Mouse (Mus musculus) heart, embryonic 15.5 days (tissue): Measurements from ENCODE around the gene Tfrc. TPM values are rescaled to one million over a fixed set of nuclear protein-coding genes. Genes with fewer than 3 reads are reported as not detected.
A peak's percentile ranks its signal among the peaks of the same experiment; 100 is the strongest.

Source experiments
- ATAC-seq: fragments of 200-750 bp; cut with Nextera tagmentation; replicated peaks from 2 replicates; pipeline ENCODE4 v1.8.0; 2017; ENCODE audit warnings: low read depth, moderate TSS enrichment; ENCODE audit not compliant: insufficient number of reproducible peaks, insufficient read depth, low FRiP score
- H3K27ac ChIP-seq: fragments of 300-500 bp; sonication (generic); 2 replicates; pipeline ENCODE4 v1.5.1; 2015; ENCODE audit warnings: mild to moderate bottlenecking, inconsistent platforms
- H3K27me3 ChIP-seq: fragments of 300-500 bp; sonication (generic); 2 replicates; pipeline ENCODE4 v1.6.1; 2015; ENCODE audit warnings: inconsistent platforms
- H3K36me3 ChIP-seq: fragments of 300-500 bp; sonication (generic); 2 replicates; pipeline ENCODE4 v1.6.1; 2015; ENCODE audit warnings: mild to moderate bottlenecking, inconsistent platforms
- H3K4me1 ChIP-seq: fragments of 300-500 bp; sonication (generic); replicated peaks from 2 replicates; pipeline ENCODE4 v1.6.1; 2015; ENCODE audit warnings: inconsistent platforms
- H3K4me2 ChIP-seq: fragments of 300-500 bp; sonication (generic); 2 replicates; pipeline ENCODE4 v1.6.1; 2015; ENCODE audit warnings: inconsistent platforms, mild to moderate bottlenecking, moderate library complexity
- H3K4me3 ChIP-seq: fragments of 300-500 bp; sonication (generic); 2 replicates; pipeline ENCODE4 v1.5.1; 2015; ENCODE audit warnings: mild to moderate bottlenecking, inconsistent platforms
- H3K9ac ChIP-seq: fragments of 300-500 bp; sonication (generic); 2 replicates; pipeline ENCODE4 v1.6.1; 2015; ENCODE audit warnings: mild to moderate bottlenecking, inconsistent platforms
- H3K9me3 ChIP-seq: fragments of 300-500 bp; sonication (generic); replicated peaks from 2 replicates; pipeline ENCODE4 v1.6.1; 2016; ENCODE audit warnings: inconsistent platforms
- whole genome bisulfite sequencing: fragments of 180-500 bp; shearing (Covaris S2); methylation state at CpG from one replicate; pipeline ENCODE4 v1.1.7; 2015; ENCODE audit warnings: mixed read lengths; 5-methylcytosine and 5-hydroxymethylcytosine counted together
- polyA plus RNA-seq: library from polyadenylated mRNA; unstranded; fragments of >200 nt; fragmentation: Nextera tagmentation; extraction: Ambion mirVana; gene quantifications from 2 replicates; pipeline ENCODE4 v1.2.1, GENCODE M21; 2015

Tfrc gene
- polyA plus RNA-seq: 34.5 and 34.8 TPM in 2 replicates

- Histone ChIP-seq H3K27me3 (no peaks in the 10 kb centered on the region), H3K36me3 (no peaks in the 10 kb centered on the region; the same call in 1 of the 2 replicates), H3K4me3 (peak within 1 kb of the TSS; percentile 95), H3K4me2 (peak within 1 kb of the TSS; percentile 93), H3K9me3 (no peaks in the 10 kb centered on the region), H3K4me1 (peaks cover 15% of the 10 kb centered on the region), H3K9ac (peak within 1 kb of the TSS; percentile 90), H3K27ac (peak within 1 kb of the TSS; percentile 97)
- under 1% methylated on average over 65 of the region's 73 CpGs for WGBS
- peak; percentile 99 for ATAC-seq
Observed at GRCm38 (mm10) chr16:32608712-32609400, at the start of gene Tfrc. Tfrc (plus strand) TSS chr16:32608920.

GRCm38 (mm10) chr16:32559493-32559892, 49.2 kb upstream of the Tfrc start:
- H3K9me3 ChIP-seq: no peaks in the 10 kb centered on the region
- 77% methylated on average over 4 of the region's 4 CpGs for WGBS
- no peak overlapping the region for H3K9ac ChIP-seq
- H3K4me2 ChIP-seq: no peak overlapping the region
- no peaks in the 10 kb centered on the region for H3K27me3 ChIP-seq
- no peak overlapping the region for H3K27ac ChIP-seq
- H3K4me3 ChIP-seq: no peak overlapping the region
- no peaks in the 10 kb centered on the region for H3K36me3 ChIP-seq
- ATAC-seq: no peak
- no peaks in the 10 kb centered on the region for H3K4me1 ChIP-seq

- no peaks in the 10 kb centered on the region for H3K9me3 ChIP-seq
- WGBS: 73% methylated on average over 5 of the region's 5 CpGs
- H3K9ac ChIP-seq: no peak overlapping the region
- H3K4me3 ChIP-seq: no peak overlapping the region
- ATAC-seq: no peak
- no peak overlapping the region for H3K4me2 ChIP-seq
- no peak overlapping the region for H3K27ac ChIP-seq
- no peaks in the 10 kb centered on the region for H3K27me3 ChIP-seq
- no peaks in the 10 kb centered on the region for H3K36me3 ChIP-seq
- H3K4me1 ChIP-seq: peaks cover 5% of the 10 kb centered on the region
Observed at GRCm38 (mm10) chr16:32563056-32563793, 45.5 kb upstream of the Tfrc start.

GRCm38 (mm10) chr16:32567282-32567681, 41.4 kb upstream of the Tfrc start:
- H3K27me3 ChIP-seq: no peaks in the 10 kb centered on the region
- WGBS: 44% methylated on average over 4 of the region's 4 CpGs
- H3K4me2 ChIP-seq: no peak overlapping the region
- ATAC-seq: no peak
- H3K27ac ChIP-seq: no peak overlapping the region
- peaks cover 17% of the 10 kb centered on the region for H3K4me1 ChIP-seq
- no peak overlapping the region for H3K4me3 ChIP-seq
- H3K9ac ChIP-seq: no peak overlapping the region
- no peaks in the 10 kb centered on the region for H3K9me3 ChIP-seq
- no peaks in the 10 kb centered on the region for H3K36me3 ChIP-seq

- Histone ChIP-seq H3K27me3 (no peaks in the 10 kb centered on the region), H3K9ac (no peak overlapping the region), H3K4me3 (no peak overlapping the region), H3K4me1 (peaks cover 17% of the 10 kb centered on the region), H3K4me2 (no peak overlapping the region), H3K9me3 (no peaks in the 10 kb centered on the region), H3K36me3 (no peaks in the 10 kb centered on the region), H3K27ac (peak overlapping the region; percentile 66)
- WGBS: 42% methylated on average over 6 of the region's 6 CpGs
- peak; percentile 82 for ATAC-seq
Observed at GRCm38 (mm10) chr16:32568401-32568800, 40.3 kb upstream of the Tfrc start.

- Histone ChIP-seq H3K27ac (peak overlapping the region; percentile 40; the same call in 1 of the 2 replicates), H3K9me3 (no peaks in the 10 kb centered on the region), H3K4me2 (no peak overlapping the region), H3K36me3 (no peaks in the 10 kb centered on the region), H3K4me1 (peaks cover 17% of the 10 kb centered on the region), H3K27me3 (no peaks in the 10 kb centered on the region), H3K9ac (no peak overlapping the region), H3K4me3 (no peak overlapping the region)
- no peak for ATAC-seq
- WGBS: 85% methylated on average over 3 of the region's 3 CpGs
Observed at GRCm38 (mm10) chr16:32570042-32570441, 38.7 kb upstream of the Tfrc start.

GRCm38 (mm10) chr16:32572528-32572927, 36.2 kb upstream of the Tfrc start:
- 87% methylated on average over 4 of the region's 4 CpGs for WGBS
- Histone ChIP-seq H3K27me3 (no peaks in the 10 kb centered on the region), H3K9ac (no peak overlapping the region), H3K27ac (no peak overlapping the region), H3K36me3 (no peaks in the 10 kb centered on the region), H3K4me3 (no peak overlapping the region), H3K4me2 (no peak overlapping the region), H3K4me1 (peaks cover 17% of the 10 kb centered on the region), H3K9me3 (no peaks in the 10 kb centered on the region)
- ATAC-seq: no peak

- Histone ChIP-seq H3K9ac (no peak overlapping the region), H3K9me3 (no peaks in the 10 kb centered on the region), H3K4me3 (no peak overlapping the region), H3K4me1 (no peaks in the 10 kb centered on the region), H3K36me3 (no peaks in the 10 kb centered on the region), H3K4me2 (no peak overlapping the region), H3K27ac (no peak overlapping the region), H3K27me3 (no peaks in the 10 kb centered on the region)
- ATAC-seq: no peak
- 82% methylated on average over 4 of the region's 4 CpGs for WGBS
Observed at GRCm38 (mm10) chr16:32586482-32586881, 22.2 kb upstream of the Tfrc start.

GRCm38 (mm10) chr16:32588568-32588967, 20.2 kb upstream of the Tfrc start:
- no peaks in the 10 kb centered on the region for H3K9me3 ChIP-seq
- 84% methylated on average over 3 of the region's 3 CpGs for WGBS
- H3K27me3 ChIP-seq: no peaks in the 10 kb centered on the region
- no peak overlapping the region for H3K9ac ChIP-seq
- H3K27ac ChIP-seq: no peak overlapping the region
- H3K4me3 ChIP-seq: no peak overlapping the region
- H3K4me2 ChIP-seq: no peak overlapping the region
- H3K4me1 ChIP-seq: no peaks in the 10 kb centered on the region
- no peak for ATAC-seq
- no peaks in the 10 kb centered on the region for H3K36me3 ChIP-seq

GRCm38 (mm10) chr16:32591521-32591920, 17.2 kb upstream of the Tfrc start:
- H3K4me1 ChIP-seq: no peaks in the 10 kb centered on the region
- no peaks in the 10 kb centered on the region for H3K36me3 ChIP-seq
- no peak for ATAC-seq
- no peak overlapping the region for H3K9ac ChIP-seq
- H3K9me3 ChIP-seq: no peaks in the 10 kb centered on the region
- H3K27me3 ChIP-seq: no peaks in the 10 kb centered on the region
- 86% methylated on average over 8 of the region's 8 CpGs for WGBS
- no peak overlapping the region for H3K27ac ChIP-seq
- H3K4me2 ChIP-seq: no peak overlapping the region
- H3K4me3 ChIP-seq: no peak overlapping the region

- Histone ChIP-seq H3K4me3 (no peak overlapping the region), H3K27ac (no peak overlapping the region), H3K9me3 (no peaks in the 10 kb centered on the region), H3K36me3 (no peaks in the 10 kb centered on the region), H3K27me3 (no peaks in the 10 kb centered on the region), H3K4me1 (peaks cover 5% of the 10 kb centered on the region), H3K9ac (no peak overlapping the region), H3K4me2 (no peak overlapping the region)
- ATAC-seq: no peak
- WGBS: 75% methylated on average over 5 of the region's 5 CpGs
Observed at GRCm38 (mm10) chr16:32593283-32593805, 15.4 kb upstream of the Tfrc start.
